13 mouse cellular contexts compared by ENCODE assay signal in the genomic region with DNA sequence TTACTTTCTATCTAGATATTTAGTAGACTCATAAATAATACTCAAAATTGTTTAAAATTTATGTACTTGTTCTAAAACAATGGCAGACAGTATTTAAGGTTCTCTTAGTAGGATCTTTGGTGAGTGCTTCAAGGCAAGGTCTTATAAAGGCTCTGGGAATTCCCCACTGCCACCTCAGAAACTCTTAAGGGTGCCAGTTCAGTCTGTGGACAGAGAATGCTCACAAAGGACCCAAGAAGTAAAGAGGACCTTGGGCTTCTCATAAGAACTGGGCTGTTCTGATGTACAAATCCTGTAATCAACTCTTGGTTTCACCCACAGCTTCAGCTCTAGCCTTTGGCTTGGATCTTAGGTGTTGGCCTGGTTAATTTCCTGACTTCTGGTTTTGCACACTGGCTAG.
"Had no signal": no experiment of that assay in that cellular context is flagged by ENCODE, and none has a peak within 500 bp of the region (broad histone marks: within the 10 kb centered on the region; RNA-seq: fewer than 3 reads in every experiment).

No protein-coding gene starts in this region.

- H3K4me3 ChIP-seq: megakaryocyte, embryonic 14.5 days; midbrain, embryonic 13.5 days; midbrain, embryonic 15.5 days; neural tube, embryonic 12.5 days had no signal

- ATAC-seq: midbrain, embryonic 13.5 days; midbrain, embryonic 15.5 days had no signal

- H3K36me3 ChIP-seq: midbrain, embryonic 13.5 days; midbrain, embryonic 15.5 days; neural tube, embryonic 12.5 days had no signal

- H3K27me3 ChIP-seq: megakaryocyte, embryonic 14.5 days; midbrain, embryonic 13.5 days; midbrain, embryonic 15.5 days; neural tube, embryonic 12.5 days had no signal

- H3K4me1 ChIP-seq: midbrain, embryonic 13.5 days; midbrain, embryonic 15.5 days; neural tube, embryonic 12.5 days had no signal

- H3K4me2 ChIP-seq: lung, embryonic 14.5 days; midbrain, embryonic 11.5 days; midbrain, embryonic 13.5 days; midbrain, embryonic 15.5 days; neural tube, embryonic 12.5 days had no signal

- DNase-seq: lung, adult 18-20 months; lung, embryonic 14.5 days; lung, postnatal 10 days; lung, postnatal 4 days; right cerebral cortex, postnatal 14 days; thymus, adult 18-20 months; thymus, postnatal 14 days; thymus, postnatal 36 days had no signal

- H3K9me3 ChIP-seq: megakaryocyte, embryonic 14.5 days; midbrain, embryonic 13.5 days; midbrain, embryonic 15.5 days; neural tube, embryonic 12.5 days had no signal

- H3K27ac ChIP-seq: midbrain, embryonic 13.5 days; midbrain, embryonic 15.5 days; neural tube, embryonic 12.5 days had no signal

- H3K9ac ChIP-seq: lung, embryonic 14.5 days; midbrain, embryonic 13.5 days; midbrain, embryonic 15.5 days; neural tube, embryonic 12.5 days had no signal
